Mouse (Mus musculus): Measurements from ENCODE around the gene Ccdc88c.

GRCm38 (mm10) chr12:100910731-100911130 is 118.1 kb downstream of the Ccdc88c start:
- TF ChIP-seq USF1 (IDR thresholded peaks at IDR 0.05; ENCODE audit: low read depth) (no peak), CTCF (IDR thresholded peaks at IDR 0.05; ENCODE audit: control insufficient read depth, insufficient read depth, insufficient read length) (no peak), CEBPB (IDR thresholded peaks at IDR 0.05; ENCODE audit: low read depth) (no peak), MYOG (IDR thresholded peaks at IDR 0.05; ENCODE audit: control insufficient read depth, extremely low read depth, insufficient read length) (no peak), MYOD1 (IDR thresholded peaks at IDR 0.05; ENCODE audit: control insufficient read depth, insufficient read length, low read depth) (no peak), MAX (IDR thresholded peaks at IDR 0.05) (no peak), FOSL1 (IDR thresholded peaks at IDR 0.05; ENCODE audit: insufficient read depth, low read length, poor library complexity, severe bottlenecking) (no peak)

All from C2C12 (cell line).